Mouse (Mus musculus) midbrain, embryonic 15.5 days (tissue): ENCODE measurements at regions not wholly inside any gene's neighbourhood (a gene's known extent, or its start where the extent isn't known, plus 50 kb on each side); places are given as distances from the start of the nearest gene placed in this dataset.

ENCODE experiments used
- ATAC-seq: fragments of 200-750 bp; cut with Nextera tagmentation; replicated peaks from 2 replicates; pipeline ENCODE4 v1.8.0; 2017; ENCODE audit warnings: moderate TSS enrichment
- H3K27ac ChIP-seq: fragments of 300-500 bp; sonication (generic); 2 replicates; pipeline ENCODE4 v1.5.1; 2015; ENCODE audit warnings: mild to moderate bottlenecking, inconsistent platforms
- H3K27me3 ChIP-seq: fragments of 300-500 bp; sonication (generic); replicated peaks from 2 replicates; pipeline ENCODE4 v1.6.1; 2015; ENCODE audit warnings: inconsistent platforms
- H3K36me3 ChIP-seq: fragments of 300-500 bp; sonication (generic); replicated peaks from 2 replicates; pipeline ENCODE4 v1.6.1; 2015; ENCODE audit warnings: inconsistent platforms
- H3K4me1 ChIP-seq: fragments of 300-500 bp; sonication (generic); 2 replicates; pipeline ENCODE4 v1.6.1; 2015; ENCODE audit warnings: inconsistent platforms
- H3K4me2 ChIP-seq: fragments of 300-500 bp; sonication (generic); 2 replicates; pipeline ENCODE4 v1.6.1; 2015; ENCODE audit warnings: inconsistent platforms, mild to moderate bottlenecking, moderate library complexity
- H3K4me3 ChIP-seq: fragments of 300-500 bp; sonication (generic); 2 replicates; pipeline ENCODE4 v1.5.1; 2015; ENCODE audit warnings: mild to moderate bottlenecking, inconsistent platforms
- H3K9ac ChIP-seq: fragments of 300-500 bp; sonication (generic); 2 replicates; pipeline ENCODE4 v1.6.1; 2015; ENCODE audit warnings: mild to moderate bottlenecking, inconsistent platforms
- H3K9me3 ChIP-seq: fragments of 300-500 bp; sonication (generic); 2 replicates; pipeline ENCODE4 v1.6.1; 2016; ENCODE audit warnings: inconsistent platforms
- WGBS: fragments of 180-500 bp; shearing (Covaris S2); methylation state at CpG from one replicate; pipeline ENCODE4 v1.1.7; 2015; ENCODE audit warnings: mixed read lengths; 5-methylcytosine and 5-hydroxymethylcytosine counted together

- H3K9ac ChIP-seq: no peak overlapping the region
- no peak overlapping the region for H3K27ac ChIP-seq
- no peak overlapping the region for H3K4me3 ChIP-seq
- no peaks in the 10 kb centered on the region for H3K9me3 ChIP-seq
- H3K4me2 ChIP-seq: no peak overlapping the region
- H3K27me3 ChIP-seq: no peaks in the 10 kb centered on the region
- no peak for ATAC-seq
- 74% methylated on average over 1 of the region's 1 CpGs for WGBS
- no peaks in the 10 kb centered on the region for H3K4me1 ChIP-seq
- H3K36me3 ChIP-seq: no peaks in the 10 kb centered on the region
Measured at GRCm38 (mm10) chr8:76601566-76601965, 297.7 kb upstream of the Nr3c2 start.

- no peaks in the 10 kb centered on the region for H3K36me3 ChIP-seq
- H3K4me3 ChIP-seq: no peak overlapping the region
- no peak overlapping the region for H3K4me2 ChIP-seq
- no peak overlapping the region for H3K27ac ChIP-seq
- WGBS: 87% methylated on average over 2 of the region's 2 CpGs
- no peaks in the 10 kb centered on the region for H3K9me3 ChIP-seq
- H3K27me3 ChIP-seq: no peaks in the 10 kb centered on the region
- no peak for ATAC-seq
- no peaks in the 10 kb centered on the region for H3K4me1 ChIP-seq
- H3K9ac ChIP-seq: no peak overlapping the region
Measured at GRCm38 (mm10) chr8:76618721-76619120, 280.5 kb upstream of the Nr3c2 start.

GRCm38 (mm10) chr8:76620853-76621252, 278.4 kb upstream of the Nr3c2 start:
- no peak overlapping the region for H3K9ac ChIP-seq
- 62% methylated on average over 3 of the region's 3 CpGs for WGBS
- H3K9me3 ChIP-seq: no peaks in the 10 kb centered on the region
- no peaks in the 10 kb centered on the region for H3K36me3 ChIP-seq
- no peak overlapping the region for H3K4me2 ChIP-seq
- no peaks in the 10 kb centered on the region for H3K4me1 ChIP-seq
- no peak overlapping the region for H3K4me3 ChIP-seq
- no peak overlapping the region for H3K27ac ChIP-seq
- H3K27me3 ChIP-seq: no peaks in the 10 kb centered on the region
- peak; percentile 84 for ATAC-seq

GRCm38 (mm10) chr8:76633086-76633485, 266.2 kb upstream of the Nr3c2 start:
- no peaks in the 10 kb centered on the region for H3K27me3 ChIP-seq
- no peaks in the 10 kb centered on the region for H3K4me1 ChIP-seq
- no peak overlapping the region for H3K27ac ChIP-seq
- no peak for ATAC-seq
- no peak overlapping the region for H3K4me2 ChIP-seq
- no peaks in the 10 kb centered on the region for H3K36me3 ChIP-seq
- no peak overlapping the region for H3K9ac ChIP-seq
- no peaks in the 10 kb centered on the region for H3K9me3 ChIP-seq
- WGBS: 83% methylated on average over 1 of the region's 1 CpGs
- H3K4me3 ChIP-seq: no peak overlapping the region
